Mouse (Mus musculus): ENCODE measurements around the gene Prima1. TPM values are rescaled to one million over a fixed set of nuclear protein-coding genes. Genes with fewer than 3 reads are reported as not detected.

The Prima1 gene
- total RNA-seq, 2 experiments from 2014 or later = 3.6 to 3.7 TPM

DNA sequence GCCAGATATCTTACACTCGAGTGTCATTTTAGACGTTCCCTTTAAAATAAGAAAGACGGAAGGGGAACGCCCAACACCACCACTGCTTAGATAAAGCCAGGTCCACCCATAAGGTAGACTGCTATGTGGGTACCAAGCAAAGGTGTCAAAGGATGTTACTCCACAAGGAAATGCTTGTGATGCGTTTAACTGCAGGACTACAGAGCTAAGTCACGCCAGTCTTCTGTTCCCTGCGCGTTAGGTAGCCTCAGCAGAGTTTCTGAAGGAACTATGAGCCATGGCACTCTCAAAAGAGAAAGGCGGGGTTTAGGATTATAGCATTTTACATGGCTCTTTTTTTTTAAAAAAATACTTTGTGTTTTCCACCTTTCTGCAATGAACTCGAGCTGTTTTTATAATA, 78.4 kb downstream of the Prima1 start:
- Histone ChIP-seq H3K27ac (no peak overlapping the region), H3K4me3 (no peak overlapping the region)
- TF ChIP-seq CTCF (conservative IDR thresholded peaks at IDR 0.05) = no peak
- no peak for DNase-seq (ENCODE audit: low spot score in 2 of 2)

GRCm38 (mm10) chr12:103160721-103161120, 81.2 kb downstream of the Prima1 start:
- Histone ChIP-seq H3K27ac (no peak overlapping the region), H3K4me3 (no peak overlapping the region)
- TF ChIP-seq CTCF (conservative IDR thresholded peaks at IDR 0.05) = no peak
- no peak for DNase-seq (ENCODE audit: low spot score in 2 of 2)

GRCm38 (mm10) chr12:103159016-103159415, 82.9 kb downstream of the Prima1 start:
- no peak for DNase-seq (ENCODE audit: low spot score in 2 of 2)
- TF ChIP-seq CTCF (conservative IDR thresholded peaks at IDR 0.05) = no peak
- Histone ChIP-seq H3K4me3 (no peak overlapping the region), H3K27ac (no peak overlapping the region)

- no peak for DNase-seq (ENCODE audit: low spot score in 2 of 2)
- TF ChIP-seq CTCF (conservative IDR thresholded peaks at IDR 0.05) = no peak
- H3K4me3 ChIP-seq = no peak overlapping the region
- no peak overlapping the region for H3K27ac ChIP-seq
Observed at GRCm38 (mm10) chr12:103157129-103157910, 84.6 kb downstream of the Prima1 start.

DNA sequence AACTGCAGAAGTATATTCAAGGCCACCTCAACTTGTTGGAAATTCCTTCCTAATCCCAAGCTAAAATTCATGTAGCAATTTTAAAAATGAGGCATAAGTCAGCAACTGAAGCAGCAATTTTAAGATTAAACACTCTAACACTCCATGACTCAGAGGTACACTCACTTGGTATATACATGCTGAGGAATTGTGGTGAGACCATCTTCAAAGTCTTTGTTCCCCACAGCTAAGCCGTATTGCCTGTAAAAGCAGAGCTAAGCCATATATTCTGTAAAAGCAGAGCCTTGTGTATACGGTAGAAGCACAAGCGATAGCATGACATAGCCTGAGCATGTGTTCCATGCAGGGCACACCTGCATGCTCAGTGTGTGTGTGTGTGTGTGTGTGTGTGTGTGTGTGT, 86.5 kb downstream of the Prima1 start:
- TF ChIP-seq CTCF (conservative IDR thresholded peaks at IDR 0.05) = no peak
- Histone ChIP-seq H3K4me3 (no peak overlapping the region), H3K27ac (no peak overlapping the region)
- no peak for DNase-seq (ENCODE audit: low spot score in 2 of 2)

DNA sequence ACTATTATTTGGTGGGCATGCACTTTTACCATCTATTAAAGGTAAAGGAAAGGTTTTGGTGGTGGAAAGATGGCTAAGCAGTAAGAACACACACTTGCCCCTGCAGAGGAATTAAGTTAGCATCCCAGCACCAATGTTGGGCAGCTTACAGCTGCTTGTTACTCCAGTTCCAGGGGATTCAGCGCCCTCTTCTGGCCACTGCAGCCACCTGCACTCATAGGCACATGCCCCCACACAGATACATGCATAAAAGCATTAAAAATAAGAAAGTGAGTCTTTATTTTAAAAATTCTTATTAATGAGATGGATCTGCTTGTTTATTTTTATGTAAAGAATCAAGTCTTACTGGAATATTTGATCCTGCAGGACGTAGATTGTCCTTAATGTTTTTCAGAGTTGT, 87.0 kb downstream of the Prima1 start:
- DNase-seq (ENCODE audit: low spot score in 2 of 2) = no peak
- no peak overlapping the region for H3K27ac ChIP-seq
- peak; percentile 61 for TF ChIP-seq CTCF (conservative IDR thresholded peaks at IDR 0.05)
- H3K4me3 ChIP-seq = no peak overlapping the region

GRCm38 (mm10) chr12:103150247-103150646, 91.7 kb downstream of the Prima1 start:
- no peak for TF ChIP-seq CTCF (conservative IDR thresholded peaks at IDR 0.05)
- no peak overlapping the region for H3K4me3 ChIP-seq
- DNase-seq (ENCODE audit: low spot score in 2 of 2) = no peak
- H3K27ac ChIP-seq = no peak overlapping the region

Other genes with a start within 250 kb of the Prima1 start
- 1 to 10 TPM; 1.5 to 2.3 TPM for gene Fam181a, start 68.8 kb upstream of the Prima1 start, total RNA-seq (2021)
- gene Asb2, start 113.9 kb upstream of the Prima1 start, total RNA-seq (2021) = 1 to 10 TPM; 2.0 to 2.3 TPM
- gene Otub2, start 146.5 kb upstream of the Prima1 start, total RNA-seq (2021) = 10 to 100 TPM; 45.2 to 48.6 TPM
- gene 9330161L09Rik, start 165.7 kb upstream of the Prima1 start, total RNA-seq (2021) = 1 to 10 TPM; 3.5 to 4.0 TPM
- gene Ddx24, start 183.7 kb upstream of the Prima1 start, total RNA-seq (2021) = 100 to 1,000 TPM; 235 to 239 TPM
- gene Ifi27, start 192.1 kb upstream of the Prima1 start, total RNA-seq (2021) = 100 to 1,000 TPM in 1 of 2 experiments, 10 to 100 TPM in 1; 97.3 to 106 TPM
- under 1 TPM; 0.91 to 0.92 TPM for gene Ifi27l2a, start 201.5 kb upstream of the Prima1 start, total RNA-seq (2021)
- gene Ifi27l2b, start 215.1 kb upstream of the Prima1 start, total RNA-seq (2021) = not detected